Mouse (Mus musculus) hindbrain, postnatal 0 days (tissue): ENCODE measurements around the gene Afmid. TPM values are rescaled to one million over a fixed set of nuclear protein-coding genes. Genes with fewer than 3 reads are reported as not detected.
"Not testable (repeated sequence)": the region's sequence is repeated elsewhere in the genome, so short reads cannot be mapped to it uniquely, and the experiment has no call there.

Experiments
- ATAC-seq: fragments of 200-750 bp; cut with Nextera tagmentation; 2 replicates; pipeline ENCODE4 v1.8.0; 2017; ENCODE audit warnings: mild to moderate bottlenecking, moderate TSS enrichment, moderate library complexity
- DNase-seq: peaks from one replicate; pipeline ENCODE4 v3.0.0-alpha.2; 2015; ENCODE audit warnings: low spot score
- H3K27ac ChIP-seq: fragments of 300-500 bp; sonication (generic); 2 replicates; pipeline ENCODE4 v1.5.1; 2014; ENCODE audit warnings: mild to moderate bottlenecking
- H3K27me3 ChIP-seq: fragments of 300-500 bp; sonication (generic); 2 replicates; pipeline ENCODE4 v1.6.1; 2014; ENCODE audit warnings: low read length, mixed read lengths; ENCODE audit not compliant: insufficient read depth
- H3K36me3 ChIP-seq: fragments of 300-500 bp; sonication (generic); 2 replicates; pipeline ENCODE4 v1.6.1; 2014; ENCODE audit warnings: low read length, mixed read lengths; ENCODE audit not compliant: insufficient read depth
- H3K4me1 ChIP-seq: fragments of 300-500 bp; sonication (generic); 2 replicates; pipeline ENCODE4 v1.6.1; 2014; ENCODE audit warnings: antibody characterized with exemption, low read length, mixed read lengths; ENCODE audit not compliant: insufficient read depth
- H3K4me2 ChIP-seq: fragments of 300-500 bp; sonication (generic); 2 replicates; pipeline ENCODE4 v1.6.1; 2014; ENCODE audit warnings: low read depth, mild to moderate bottlenecking, low read length, moderate library complexity, mixed read lengths
- H3K4me3 ChIP-seq: fragments of 300-500 bp; sonication (generic); 2 replicates; pipeline ENCODE4 v1.5.1; 2014; ENCODE audit warnings: low read length
- H3K9ac ChIP-seq: fragments of 300-500 bp; sonication (generic); replicated peaks from 2 replicates; pipeline ENCODE4 v1.6.1; 2014; ENCODE audit warnings: mild to moderate bottlenecking, low read length, moderate library complexity, mixed read lengths
- H3K9me3 ChIP-seq: fragments of 300-500 bp; sonication (generic); 2 replicates; pipeline ENCODE4 v1.6.1; 2016; ENCODE audit warnings: low read length, mixed read lengths
- CTCF ChIP-seq: IDR thresholded peaks from 2 replicates; pipeline ENCODE4 v1.5.1; 2016; ENCODE audit warnings: antibody characterized with exemption, control low read depth, low read depth
- WGBS: fragments of 180-500 bp; shearing (Covaris S2); extraction: QIAGEN DNeasy Blood & Tissue Kit; methylation state at CpG from one replicate; pipeline ENCODE4 v1.1.7; 2014; 5-methylcytosine and 5-hydroxymethylcytosine counted together
- polyA plus RNA-seq: library from polyadenylated mRNA; unstranded; fragments of >200 nt; fragmentation: Nextera tagmentation; extraction: Ambion mirVana; gene quantifications from 2 replicates; pipeline ENCODE4 v1.2.1, GENCODE M21; 2015
- total RNA-seq: library from RNA; depleted of rRNA; stranded (reverse); fragments of >200 nt; gene quantifications from 2 replicates; pipeline ENCODE4 v1.2.3, GENCODE M21; 2014

The Afmid gene
- total and polyA plus RNA-seq, 2 experiments from 2014 or later = 4.8 to 7.9 TPM

- Histone ChIP-seq H3K4me1 (peaks cover 11% of the 10 kb centered on the region), H3K27me3 (no peaks in the 10 kb centered on the region), H3K9me3 (no peaks in the 10 kb centered on the region), H3K27ac (no peak overlapping the region), H3K4me3 (no peak overlapping the region), H3K9ac (no peak overlapping the region), H3K4me2 (no peak overlapping the region), H3K36me3 (no peaks in the 10 kb centered on the region)
- ATAC-seq = no peak
- WGBS = 85% methylated on average over 6 of the region's 6 CpGs
- no peak for DNase-seq
- no peak for TF ChIP-seq CTCF
These were observed 10.9 kb upstream of the Afmid start for GRCm38 (mm10) chr11:117814704-117815366.

GRCm38 (mm10) chr11:117815850-117816249 lies 9.9 kb upstream of the Afmid start:
- DNase-seq, H3K27ac ChIP-seq, H3K4me2 ChIP-seq, H3K27me3 ChIP-seq, H3K4me1 ChIP-seq, H3K9ac ChIP-seq, ATAC-seq, H3K9me3 ChIP-seq, H3K36me3 ChIP-seq, H3K4me3 ChIP-seq: not testable (repeated sequence)
- WGBS = 81% methylated on average over 9 of the region's 9 CpGs

GRCm38 (mm10) chr11:117816389-117816996 lies 9.2 kb upstream of the Afmid start:
- no peak; the same call in 1 of the 2 replicates for ATAC-seq
- no peak for TF ChIP-seq CTCF
- H3K4me2 ChIP-seq = no peak overlapping the region
- H3K4me3 ChIP-seq = no peak overlapping the region
- 0 out of 2 replicates have a peak, but pooled peaks cover 2% of the 10 kb centered on the region for H3K4me1 ChIP-seq
- H3K9ac ChIP-seq = no peak overlapping the region
- WGBS = 88% methylated on average over 12 of the region's 13 CpGs
- no peaks in the 10 kb centered on the region for H3K36me3 ChIP-seq
- H3K9me3 ChIP-seq = no peaks in the 10 kb centered on the region
- no peak overlapping the region for H3K27ac ChIP-seq
- H3K27me3 ChIP-seq = no peaks in the 10 kb centered on the region
- DNase-seq = no peak

GRCm38 (mm10) chr11:117819095-117819494 lies 6.6 kb upstream of the Afmid start:
- no peak for TF ChIP-seq CTCF
- Histone ChIP-seq H3K27ac (no peak overlapping the region), H3K4me2 (no peak overlapping the region), H3K27me3 (no peaks in the 10 kb centered on the region), H3K4me3 (no peak overlapping the region), H3K36me3 (no peaks in the 10 kb centered on the region), H3K4me1 (0 out of 2 replicates have a peak, but pooled peaks cover 3% of the 10 kb centered on the region), H3K9ac (no peak overlapping the region), H3K9me3 (no peaks in the 10 kb centered on the region)
- DNase-seq (no peak), ATAC-seq (no peak)
- WGBS = 49% methylated on average over 8 of the region's 8 CpGs

GRCm38 (mm10) chr11:117820173-117820572 lies 5.6 kb upstream of the Afmid start:
- H3K4me2 ChIP-seq = no peak overlapping the region
- H3K9me3 ChIP-seq = no peaks in the 10 kb centered on the region
- H3K27ac ChIP-seq = no peak overlapping the region
- 93% methylated on average over 7 of the region's 7 CpGs for WGBS
- no peaks in the 10 kb centered on the region for H3K36me3 ChIP-seq
- 0 out of 2 replicates have a peak, but pooled peaks cover 5% of the 10 kb centered on the region for H3K4me1 ChIP-seq
- no peak for TF ChIP-seq CTCF
- no peak overlapping the region for H3K9ac ChIP-seq
- DNase-seq = no peak
- H3K27me3 ChIP-seq = no peaks in the 10 kb centered on the region
- ATAC-seq = no peak
- H3K4me3 ChIP-seq = no peak overlapping the region

- Histone ChIP-seq H3K9ac (no peak overlapping the region), H3K9me3 (no peaks in the 10 kb centered on the region), H3K27ac (no peak overlapping the region), H3K4me1 (peaks cover 9% of the 10 kb centered on the region; the same call in 1 of the 2 replicates), H3K4me3 (no peak overlapping the region), H3K4me2 (no peak overlapping the region), H3K27me3 (no peaks in the 10 kb centered on the region), H3K36me3 (no peaks in the 10 kb centered on the region)
- TF ChIP-seq CTCF = no peak
- 90% methylated on average over 9 of the region's 9 CpGs for WGBS
- DNase-seq (no peak), ATAC-seq (no peak)
These were observed 3.9 kb upstream of the Afmid start for GRCm38 (mm10) chr11:117821868-117822267.

GRCm38 (mm10) chr11:117822728-117823241 lies 2.9 kb upstream of the Afmid start:
- H3K4me1 ChIP-seq = peaks cover 9% of the 10 kb centered on the region; the same call in 1 of the 2 replicates
- DNase-seq (no peak), ATAC-seq (no peak)
- no peak overlapping the region for H3K4me3 ChIP-seq
- TF ChIP-seq CTCF = no peak
- no peak overlapping the region for H3K4me2 ChIP-seq
- H3K36me3 ChIP-seq = no peaks in the 10 kb centered on the region
- 56% methylated on average over 7 of the region's 7 CpGs for WGBS
- no peaks in the 10 kb centered on the region for H3K9me3 ChIP-seq
- H3K27ac ChIP-seq = no peak overlapping the region
- no peak overlapping the region for H3K9ac ChIP-seq
- no peaks in the 10 kb centered on the region for H3K27me3 ChIP-seq
